9 mouse cellular contexts compared by ENCODE assay signal in the genomic region with DNA sequence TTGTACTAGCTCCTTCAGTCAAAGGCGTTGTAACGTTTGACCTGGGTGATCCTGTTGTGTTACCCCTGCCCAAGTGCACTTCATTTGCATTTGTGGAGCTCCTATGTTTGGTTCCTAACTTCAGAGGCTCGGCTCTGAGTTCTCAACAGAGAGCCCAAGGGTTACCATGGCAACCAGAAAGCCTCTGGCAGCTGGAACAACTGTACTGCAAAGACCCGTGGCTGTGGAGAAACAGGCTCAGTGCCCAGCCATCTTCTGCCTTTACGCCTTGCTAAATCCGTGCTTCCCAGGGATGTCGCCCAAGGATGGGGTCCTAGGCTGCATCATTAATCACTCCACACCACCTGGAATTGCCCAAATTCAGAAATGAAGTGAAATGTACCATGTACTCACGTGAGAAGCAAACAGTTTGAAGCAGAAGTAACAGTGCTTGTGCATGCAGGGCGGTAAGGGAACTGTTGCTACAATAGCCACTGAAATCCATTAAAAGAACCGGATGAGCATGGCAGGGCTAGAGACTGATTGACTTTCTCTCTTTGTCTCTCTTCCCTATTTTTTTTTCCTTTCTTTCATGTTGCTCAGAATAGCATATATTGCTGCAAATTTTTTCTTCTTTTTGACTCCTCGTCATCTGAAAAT. TPM values are rescaled to one million over a fixed set of nuclear protein-coding genes. Genes with fewer than 3 reads are reported as not detected.
DNase-seq lines count a peak whose midpoint lies in the region; ATAC-seq and TF ChIP-seq lines count a peak whose summit lies in the region.
"Had no signal": no experiment of that assay in that cellular context is flagged by ENCODE, and none has a peak within 500 bp of the region (broad histone marks: within the 10 kb centered on the region; RNA-seq: fewer than 3 reads in every experiment).

No protein-coding gene starts in this region.

- H3K4me2 ChIP-seq in heart, embryonic 13.5 days: peak overlapping the region; percentile 68

- H3K27me3 ChIP-seq in heart, embryonic 13.5 days (replicated peaks): peaks cover 7% of the 10 kb centered on the region; the same call in 1 of the 2 replicates

- H3K9ac ChIP-seq in heart, embryonic 13.5 days: no peak overlapping the region

- H3K9me3 ChIP-seq in heart, embryonic 13.5 days: no peaks in the 10 kb centered on the region; the same call in 1 of the 2 replicates

- H3K27ac ChIP-seq in heart, embryonic 13.5 days (replicated peaks): no peak overlapping the region
- H3K27ac ChIP-seq in left cerebral cortex, adult 2 months: 0 out of 2 replicates have a peak overlapping the region, but pooled peaks have one; percentile 12
- H3K27ac ChIP-seq in olfactory bulb, adult 2 months (ENCODE audit: insufficient read depth, low read depth, low read length): no peak overlapping the region

- no peak for TF ChIP-seq POLR2A in olfactory bulb, adult 2 months (IDR thresholded peaks at IDR 0.05; ENCODE audit: insufficient read depth, low read depth, low read length)

- no peak for TF ChIP-seq CTCF in left cerebral cortex, adult 2 months (IDR thresholded peaks at IDR 0.05)
- TF ChIP-seq CTCF in olfactory bulb, adult 2 months (IDR thresholded peaks at IDR 0.05; ENCODE audit: insufficient read depth, low read depth, low read length): no peak

- H3K36me3 ChIP-seq in heart, embryonic 13.5 days: no peaks in the 10 kb centered on the region

- DNase-seq in heart, adult 9 months (ENCODE audit: low spot score in 2 of 2): no peak
- DNase-seq in adrenal gland, postnatal 36 days: peak; percentile 31 to 39
- DNase-seq in frontal cortex, postnatal 10 days (ENCODE audit: low spot score in 2 of 2): peak; percentile 68 to 71
- peak; percentile 41 to 60 for DNase-seq in left cerebral cortex, adult 2 months (ENCODE audit: extremely low spot score in 1 of 2, low spot score in 2 of 2)
- DNase-seq in thymus, postnatal 4 days: no peak
- no peak for DNase-seq in spleen, postnatal 4 days (ENCODE audit: low spot score in 2 of 2)

- WGBS in heart, embryonic 13.5 days: 21% methylated on average over 11 of the region's 11 CpGs
- WGBS in olfactory bulb, adult 2 months: 6% methylated on average over 11 of the region's 11 CpGs

- no peak for ATAC-seq in heart, embryonic 13.5 days (ENCODE audit: extremely low read depth, insufficient number of reproducible peaks, low FRiP score, low TSS enrichment)

- peak overlapping the region; percentile 40 for H3K4me3 ChIP-seq in heart, embryonic 13.5 days
- H3K4me3 ChIP-seq in left cerebral cortex, adult 2 months: peak overlapping the region; percentile 57
- peak overlapping the region; percentile 45 for H3K4me3 ChIP-seq in olfactory bulb, adult 2 months (ENCODE audit: insufficient read depth, low read depth, low read length)

- 0 out of 2 replicates have a peak, but pooled peaks cover 4% of the 10 kb centered on the region for H3K4me1 ChIP-seq in heart, embryonic 13.5 days
- no peaks in the 10 kb centered on the region for H3K4me1 ChIP-seq in olfactory bulb, adult 2 months (ENCODE audit: control insufficient read depth, insufficient read depth, low read length)

- intact Hi-C loops in left cerebral cortex, adult 2 months (cut with DNase I): loop anchor here (5.0 kb wide), 1 partner anchor 254 kb away; the partner anchor contains the start of gene Gabra2

RNA-seq across cellular contexts. Expression of gene Gabrg1, which starts 0.8 kb away (rescaled TPM):
- polyA plus RNA-seq in heart, embryonic 13.5 days (2015; fragmentation: Nextera tagmentation; extraction: Ambion mirVana): not detected in 2 replicates
- total RNA-seq in adrenal gland, postnatal 36 days (2021): not detected
- total RNA-seq in left cerebral cortex, adult 2 months (2021): 10 to 100 TPM; 15.4 to 19.5 TPM
- polyA plus RNA-seq in olfactory bulb, adult 2 months (2012; ENCODE audit: insufficient read depth, insufficient read length, low replicate concordance, missing spikeins): not detected in 2 replicates
- polyA plus RNA-seq: large intestine, adult 2 months had no signal

Comparison
In these comparisons a context has a peak if more than half of its experiments do, and no peak if none do; other contexts are left out.
1. DNase-seq: peak in adrenal gland, postnatal 36 days (2 of 2), frontal cortex, postnatal 10 days (2 of 2) and left cerebral cortex, adult 2 months (2 of 2); none in heart, adult 9 months (0 of 2), thymus, postnatal 4 days (single experiment) and spleen, postnatal 4 days (0 of 2).
2. RNA of gene Gabrg1, which starts 0.8 kb away (total RNA-seq): 15.4 to 19.5 TPM in left cerebral cortex, adult 2 months; not detected in adrenal gland, postnatal 36 days; every median in the first group is over 10 times any median in the second.
3. Peak in every context shown above with its lines, with median percentiles within 50 percentile points of each other: H3K4me3 ChIP-seq.